Mouse (Mus musculus): ENCODE measurements around the gene Chmp4b.

The Chmp4b gene

DNA sequence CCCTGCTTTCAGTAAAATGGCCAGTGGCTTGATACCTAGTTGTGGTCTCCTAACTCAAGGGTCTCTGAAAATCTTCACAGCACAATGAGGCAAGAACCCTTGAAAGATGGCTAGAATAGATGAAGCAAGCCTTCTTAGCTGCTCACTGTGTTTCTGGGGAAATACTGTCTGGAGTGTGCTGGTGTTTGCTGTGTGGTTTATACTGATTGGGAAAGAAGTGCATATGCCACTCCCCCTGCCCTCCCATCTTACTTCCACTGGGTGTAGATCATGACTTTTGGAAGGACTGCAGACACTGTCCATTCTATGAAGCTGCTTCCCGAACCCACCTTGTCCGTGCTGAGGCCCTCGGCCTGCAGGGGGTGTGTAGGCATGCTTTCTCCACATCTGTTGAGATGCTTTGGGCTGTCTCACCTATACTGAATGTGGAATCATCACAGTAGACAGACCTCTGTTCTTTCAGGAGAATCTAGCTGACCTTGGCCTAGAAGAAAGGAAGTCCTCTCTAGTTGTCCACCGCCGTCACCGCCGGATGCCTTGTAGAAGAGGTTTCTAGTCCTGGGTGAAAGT, 33.5 kb downstream of the Chmp4b start:
- no peak for DNase-seq

DNA sequence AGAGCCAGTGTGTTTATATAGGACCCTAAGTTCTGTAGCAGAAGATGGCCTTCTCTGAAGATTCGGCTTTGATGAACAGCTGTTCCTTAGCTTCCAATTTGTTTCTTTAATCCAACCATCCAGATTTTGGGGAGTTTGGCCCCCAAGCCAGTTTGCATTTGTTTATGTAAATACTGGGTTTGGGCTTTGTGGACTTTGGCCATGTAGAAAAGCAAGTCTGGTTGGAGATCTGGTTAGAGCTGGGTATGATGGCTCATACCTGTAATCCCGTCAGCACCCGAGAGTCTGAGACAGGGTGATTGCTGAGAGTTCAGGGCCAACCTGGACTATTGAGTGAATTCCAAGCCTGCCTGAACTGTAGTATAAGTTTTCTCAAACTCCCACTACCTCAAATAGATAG, 34.3 kb downstream of the Chmp4b start:
- no peak for DNase-seq

DNA sequence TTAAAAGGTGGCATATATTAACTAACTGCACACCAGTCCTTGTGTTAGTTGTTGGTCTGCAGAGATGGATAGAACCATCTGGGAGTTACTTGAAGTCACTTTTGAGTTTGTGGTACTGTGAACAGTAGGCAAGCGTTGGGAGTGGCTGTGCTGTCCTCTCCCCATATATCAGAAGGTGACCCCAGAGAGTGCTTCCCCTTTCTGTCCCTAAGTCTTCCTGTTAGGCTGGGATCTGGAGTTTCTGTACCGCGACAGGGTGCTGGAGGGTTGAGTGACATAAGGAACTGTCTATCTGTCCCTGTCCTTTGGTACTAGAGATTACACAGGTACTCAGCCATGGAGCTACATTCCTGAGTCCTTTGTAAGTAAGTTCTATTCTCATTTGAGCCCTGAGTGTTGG, 35.3 kb downstream of the Chmp4b start:
- no peak for DNase-seq

DNA sequence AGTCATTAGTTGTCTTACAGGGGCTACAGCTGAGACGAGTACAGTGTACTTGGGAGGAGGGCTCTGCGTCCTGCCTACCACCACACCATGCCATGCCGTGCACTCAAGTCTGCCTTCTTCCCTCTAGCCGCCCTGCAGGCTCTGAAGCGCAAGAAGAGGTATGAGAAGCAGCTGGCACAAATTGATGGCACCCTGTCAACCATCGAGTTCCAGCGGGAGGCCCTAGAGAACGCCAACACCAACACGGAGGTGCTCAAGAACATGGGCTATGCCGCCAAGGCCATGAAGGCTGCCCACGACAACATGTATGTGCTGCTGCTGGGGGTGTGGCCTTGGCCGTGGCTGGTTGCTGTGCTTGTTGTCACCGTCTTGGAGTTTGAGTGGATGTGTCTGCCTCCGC, 37.9 kb downstream of the Chmp4b start:
- no peak for DNase-seq

DNA sequence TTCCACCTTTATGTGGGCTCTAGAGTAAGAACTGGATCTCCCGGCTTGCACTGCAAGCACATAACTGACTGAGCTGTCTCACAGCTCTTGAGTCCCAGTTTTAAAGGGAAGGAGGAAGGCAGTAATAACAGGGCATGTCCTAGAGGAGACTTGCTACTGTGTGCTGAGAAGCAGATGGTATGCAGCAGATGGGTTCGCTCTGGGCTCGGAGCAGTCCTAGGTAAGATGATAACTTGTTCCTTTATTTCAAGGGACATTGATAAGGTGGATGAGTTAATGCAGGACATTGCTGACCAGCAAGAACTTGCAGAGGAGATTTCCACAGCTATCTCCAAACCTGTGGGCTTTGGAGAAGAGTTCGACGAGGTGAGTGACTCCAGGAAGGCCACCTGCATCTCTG, 39.5 kb downstream of the Chmp4b start:
- DNase-seq: peak; percentile 76

DNA sequence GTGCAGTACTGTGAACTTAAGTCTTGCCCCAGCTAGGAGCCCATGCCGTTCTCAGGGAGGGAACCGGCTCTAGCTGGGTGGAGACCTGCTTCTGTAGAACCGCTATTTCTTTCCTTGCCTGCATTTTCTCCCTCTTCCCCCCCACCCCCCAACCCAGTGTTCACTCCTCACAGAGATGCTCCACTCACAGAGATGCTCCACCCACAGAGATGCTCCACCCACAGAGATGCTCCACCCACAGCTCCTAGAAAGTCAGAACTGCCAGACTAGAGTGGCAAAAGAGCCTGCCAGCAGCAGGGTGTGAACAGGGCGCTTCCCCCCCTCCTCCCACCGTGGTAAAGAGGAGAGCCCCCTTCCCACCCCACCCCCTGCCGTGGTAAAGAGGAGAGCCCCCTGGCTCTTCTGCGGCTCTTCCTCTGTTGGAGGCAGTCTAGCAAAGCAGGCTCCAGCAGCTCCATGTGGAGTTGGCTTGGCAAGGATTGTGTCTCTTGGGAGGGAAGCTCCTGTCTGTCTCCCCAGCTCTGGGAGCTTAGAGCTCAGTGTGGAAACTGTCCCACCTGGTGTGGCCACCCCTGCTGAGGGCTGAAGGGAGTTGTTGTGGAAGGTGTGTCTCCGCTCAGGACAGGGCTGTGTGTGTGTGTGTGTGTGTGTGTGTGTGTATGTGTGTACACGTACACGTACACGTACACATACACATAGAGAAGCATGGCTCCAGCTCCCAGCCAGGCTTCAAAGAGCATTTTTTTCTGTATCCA, 41.9 kb downstream of the Chmp4b start:
- no peak for DNase-seq

DNA sequence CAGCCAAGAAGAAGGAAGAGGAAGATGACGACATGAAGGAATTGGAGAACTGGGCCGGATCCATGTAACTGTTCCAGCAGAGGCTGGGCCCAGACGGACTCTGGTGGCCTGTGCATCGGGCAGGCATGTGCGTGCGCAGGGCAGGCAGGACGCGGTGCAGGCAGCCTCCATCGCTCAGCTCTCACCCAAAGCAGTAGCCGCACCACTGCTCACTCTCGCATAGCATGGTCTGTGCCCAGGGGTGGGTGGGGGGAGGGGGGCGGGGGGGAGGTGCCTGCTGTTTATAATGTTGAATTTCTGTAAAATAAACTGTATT, 42.4 kb downstream of the Chmp4b start:
- DNase-seq: no peak

DNA sequence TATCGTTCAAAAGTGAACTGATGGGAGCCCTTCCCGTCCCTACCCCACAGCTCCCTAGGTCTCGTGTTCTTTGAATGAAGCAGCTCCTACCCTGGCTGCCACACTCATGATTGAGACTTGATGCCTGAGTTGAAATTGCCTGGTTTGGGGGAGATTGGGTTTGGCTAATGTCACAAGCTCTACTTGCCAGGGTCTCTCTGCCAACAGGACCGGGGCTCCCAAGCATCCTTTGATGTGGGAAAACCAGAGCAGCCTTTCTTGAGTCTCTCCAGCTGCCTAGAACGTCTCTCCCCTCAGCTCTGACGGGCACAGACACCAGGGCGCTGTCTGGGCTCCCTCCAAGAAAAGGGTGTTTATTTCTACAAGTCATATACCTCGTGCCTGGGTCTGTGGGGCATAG, 44.2 kb downstream of the Chmp4b start:
- DNase-seq: no peak

DNA sequence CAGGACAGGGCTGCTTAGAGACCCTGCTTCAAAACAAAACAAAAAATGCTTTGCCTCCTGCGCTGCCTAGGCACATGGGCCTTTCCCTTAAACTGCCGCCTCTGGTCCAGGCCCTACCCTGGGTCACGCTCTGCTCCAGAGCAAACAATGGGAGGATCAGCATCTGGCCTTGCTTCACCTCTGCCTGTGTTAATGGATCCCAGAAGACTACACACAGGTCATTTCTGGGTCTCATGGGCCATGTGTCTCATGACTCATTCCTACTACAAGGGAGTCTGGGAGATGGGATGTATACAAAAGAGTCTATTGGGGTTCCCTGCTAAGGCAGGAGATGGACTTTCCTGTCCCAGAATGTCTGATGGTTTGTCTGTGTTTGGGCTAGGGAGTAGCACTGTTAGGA, 45.2 kb downstream of the Chmp4b start:
- DNase-seq: no peak

DNA sequence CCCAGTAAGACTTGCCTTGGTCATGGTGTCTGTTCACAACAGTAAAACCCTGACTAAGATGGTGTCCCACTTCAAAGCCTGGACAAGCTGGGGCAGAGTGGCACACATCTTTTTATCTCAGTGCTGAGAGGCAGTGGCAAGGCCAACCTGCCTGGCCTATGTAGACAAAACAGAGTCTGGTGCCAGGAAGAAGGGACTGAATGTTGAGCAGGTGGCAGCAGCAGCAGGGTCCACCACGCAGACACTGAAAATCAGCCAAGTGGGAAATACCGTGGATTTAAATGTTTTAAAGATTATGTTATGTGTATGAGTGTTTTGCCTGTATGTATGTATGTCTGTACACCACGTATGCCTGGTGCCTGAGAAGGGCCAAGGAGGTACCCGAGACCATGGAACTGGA, 47.9 kb downstream of the Chmp4b start:
- no peak for DNase-seq

DNA sequence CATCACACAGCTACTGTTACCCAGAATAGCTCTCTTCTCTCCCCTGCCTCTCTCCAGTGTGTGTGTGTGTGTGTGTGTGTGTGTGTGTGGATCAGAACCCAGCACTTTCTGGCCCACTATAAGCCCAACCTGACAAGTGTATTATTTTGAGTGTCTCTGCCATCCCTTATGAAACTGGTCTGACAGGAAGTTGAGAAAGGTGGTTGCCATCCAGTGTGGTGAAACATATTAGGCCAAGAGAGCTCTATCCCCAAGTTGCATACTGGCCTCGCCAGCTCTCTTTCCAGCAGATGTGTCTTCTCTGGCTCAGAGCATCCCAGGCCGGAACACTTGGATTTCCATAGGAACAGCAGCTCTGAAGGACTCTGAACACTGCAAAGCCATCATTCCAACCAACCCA, 48.7 kb downstream of the Chmp4b start:
- DNase-seq: no peak

DNA sequence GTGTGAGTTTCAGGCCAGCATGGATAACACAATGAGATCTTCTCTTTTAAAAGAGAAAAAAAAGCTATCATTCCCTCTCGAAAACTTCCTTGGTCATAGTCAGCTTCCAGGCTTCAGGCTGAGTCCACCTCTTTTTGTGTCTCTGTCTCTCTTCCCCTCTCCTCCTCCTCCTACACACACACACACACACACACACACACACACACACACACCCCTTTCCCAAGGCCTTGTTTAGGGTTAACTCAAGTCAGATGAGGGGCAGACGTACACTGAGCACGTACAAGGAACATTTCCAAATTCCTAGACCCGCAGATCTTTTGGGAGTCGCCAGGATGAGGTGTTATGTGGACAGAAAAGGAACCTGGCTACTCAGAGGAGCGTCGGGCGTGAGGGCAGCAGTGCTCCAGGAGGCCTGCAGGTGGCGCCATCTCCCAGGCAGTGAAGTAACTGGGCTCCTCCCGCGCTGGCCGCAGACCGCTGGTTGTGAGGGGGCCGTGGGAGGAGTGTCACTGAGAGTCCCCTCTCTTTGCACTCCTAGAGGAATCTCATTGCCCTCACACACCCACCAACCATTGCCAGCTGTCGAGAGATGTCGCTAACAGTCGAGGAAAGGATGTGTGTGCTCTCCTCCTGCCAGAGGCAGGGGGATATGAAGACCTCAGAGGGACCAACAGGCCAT, 51.3 kb downstream of the Chmp4b start:
- DNase-seq: peak; percentile 66

DNA sequence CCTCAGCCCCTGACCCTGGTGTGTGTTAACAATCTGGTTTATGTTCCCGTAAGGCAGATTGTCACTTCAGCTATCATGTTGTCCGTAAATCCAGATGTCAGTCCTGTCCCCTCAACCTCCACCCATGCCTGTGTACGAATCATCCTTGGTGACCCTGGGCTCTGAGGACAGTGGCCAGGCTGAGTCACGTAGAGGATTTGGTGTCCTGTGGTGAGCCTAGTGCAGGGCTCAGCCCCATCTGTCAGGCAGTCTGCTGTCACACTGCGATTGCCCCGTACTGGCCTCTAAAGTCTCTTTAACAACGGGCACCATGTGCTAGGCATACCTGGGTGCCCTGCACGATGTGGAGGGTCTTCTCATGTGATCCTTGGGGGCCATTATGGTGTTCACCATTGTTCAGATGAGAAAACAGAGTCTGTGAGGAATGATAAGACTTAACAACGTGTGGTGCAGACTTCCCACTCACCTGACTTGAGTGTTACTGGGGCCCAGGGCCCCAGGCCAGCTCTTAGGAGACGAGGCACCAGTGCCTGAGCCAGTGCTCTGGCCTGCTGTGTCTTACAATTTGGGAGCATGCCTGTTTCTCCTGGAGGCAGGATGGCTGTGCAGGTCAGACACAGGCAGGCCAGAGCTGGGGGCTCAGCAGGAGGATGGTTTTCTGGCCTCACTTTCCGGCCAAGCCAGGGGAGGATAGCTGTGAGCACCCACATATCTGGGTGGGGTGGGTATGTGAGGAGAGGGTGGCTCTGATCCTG, 55.2 kb downstream of the Chmp4b start:
- DNase-seq: peak; percentile 78

DNA sequence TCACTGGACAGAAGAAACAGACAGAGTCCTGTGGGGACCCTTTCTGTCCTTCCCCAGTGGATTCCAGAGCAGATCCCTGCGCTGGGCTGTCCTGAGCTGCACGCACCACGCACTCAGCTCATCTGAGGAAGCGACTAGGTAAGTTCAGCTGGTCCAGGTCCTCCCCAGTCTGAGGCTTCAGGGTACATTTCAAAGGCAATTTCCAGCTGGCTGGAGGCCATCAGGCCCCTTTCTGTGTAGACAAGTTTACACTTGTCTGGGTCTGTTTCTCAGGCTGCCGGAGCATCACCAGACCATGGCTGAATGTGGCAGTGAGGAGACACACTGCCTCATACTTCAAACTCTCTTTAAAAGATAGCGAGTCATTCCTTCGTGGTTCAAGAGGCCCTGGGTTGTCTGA, 55.8 kb downstream of the Chmp4b start:
- peak; percentile 39 for DNase-seq

DNA sequence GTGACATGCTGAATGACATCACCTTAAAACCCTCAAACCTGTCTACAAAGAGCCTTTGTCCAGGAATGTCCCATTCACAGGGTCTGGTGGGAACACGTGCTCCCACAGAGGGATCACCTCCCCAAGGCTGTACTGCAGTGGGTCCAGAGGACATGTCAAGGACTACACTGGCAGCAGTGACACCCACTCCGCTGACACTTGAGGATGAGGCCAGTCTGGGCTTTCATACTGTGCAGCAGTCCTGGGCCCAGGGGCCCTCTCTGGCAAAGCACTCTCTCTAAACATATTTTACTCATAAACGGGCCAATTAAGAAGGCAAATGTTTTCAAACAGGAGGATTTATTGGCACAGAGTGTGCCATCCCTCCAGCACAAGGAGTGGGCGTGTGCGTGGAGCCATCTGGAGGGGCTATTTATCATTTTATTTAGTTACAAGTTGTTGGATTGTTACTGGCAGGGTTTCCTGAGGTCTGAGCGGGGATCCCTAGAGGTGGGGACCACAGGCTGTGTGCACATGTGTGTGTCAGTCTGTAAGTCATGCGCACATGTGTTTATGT, 56.4 kb downstream of the Chmp4b start:
- peak; percentile 43 for DNase-seq

DNA sequence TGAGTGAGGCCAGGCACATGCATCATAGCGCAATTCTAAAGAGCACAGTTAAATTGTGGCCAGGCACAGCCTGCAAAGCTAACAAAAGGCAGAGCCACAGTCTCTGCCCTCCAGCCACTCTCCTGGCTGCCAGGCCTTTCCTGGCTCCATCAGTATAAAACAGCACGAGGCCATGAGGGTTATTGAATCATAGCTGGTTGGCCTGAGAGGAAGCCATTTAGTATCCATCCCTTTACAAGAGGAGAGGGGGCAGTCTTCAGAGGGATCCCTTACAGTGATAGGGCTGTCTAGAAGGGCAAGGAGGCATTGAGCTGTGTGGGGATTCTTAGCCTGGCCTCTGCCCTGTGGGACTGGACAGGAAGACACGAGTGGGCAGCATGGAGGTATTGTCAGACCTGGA, 60.2 kb downstream of the Chmp4b start:
- DNase-seq: peak; percentile 80

DNA sequence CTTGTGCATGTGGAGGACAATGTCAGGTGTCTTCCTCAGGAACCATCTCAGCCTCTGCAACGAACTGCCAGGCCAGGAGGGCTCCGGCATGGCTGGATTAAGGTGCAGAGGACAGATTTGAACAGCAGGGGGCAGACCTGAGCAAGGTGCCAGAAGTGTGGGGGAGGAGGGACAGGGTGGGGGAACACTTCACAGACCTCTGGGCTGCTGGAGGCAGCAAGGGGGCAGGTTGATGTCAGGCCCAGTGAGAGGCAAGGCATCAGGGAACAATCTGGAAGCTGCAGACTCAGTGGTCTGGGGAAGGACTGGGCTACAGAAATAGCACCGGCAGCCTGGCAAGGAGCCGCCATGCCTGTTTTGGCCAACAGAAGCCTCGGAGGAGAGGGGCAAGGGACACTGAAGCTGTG, 60.8 kb downstream of the Chmp4b start:
- peak; percentile 67 for DNase-seq

DNA sequence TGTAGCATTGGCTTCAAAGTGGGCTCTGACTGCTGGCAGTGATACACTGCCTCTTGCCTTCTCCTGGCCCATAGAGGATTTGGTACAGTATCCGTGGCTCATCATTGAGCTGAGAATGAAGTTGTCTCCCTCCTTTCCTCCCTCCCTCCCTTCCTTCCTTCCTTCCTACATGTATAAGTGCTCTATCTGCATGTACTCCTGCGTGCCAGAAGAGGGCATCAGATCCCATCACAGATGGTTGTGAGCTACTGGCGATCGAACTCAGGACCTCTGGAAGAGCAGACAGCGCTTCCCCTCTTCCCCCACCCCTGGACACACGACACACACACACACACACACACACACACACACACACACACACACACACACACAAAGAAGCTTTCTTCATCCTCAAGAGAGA, 61.6 kb downstream of the Chmp4b start:
- peak; percentile 30 for DNase-seq

DNA sequence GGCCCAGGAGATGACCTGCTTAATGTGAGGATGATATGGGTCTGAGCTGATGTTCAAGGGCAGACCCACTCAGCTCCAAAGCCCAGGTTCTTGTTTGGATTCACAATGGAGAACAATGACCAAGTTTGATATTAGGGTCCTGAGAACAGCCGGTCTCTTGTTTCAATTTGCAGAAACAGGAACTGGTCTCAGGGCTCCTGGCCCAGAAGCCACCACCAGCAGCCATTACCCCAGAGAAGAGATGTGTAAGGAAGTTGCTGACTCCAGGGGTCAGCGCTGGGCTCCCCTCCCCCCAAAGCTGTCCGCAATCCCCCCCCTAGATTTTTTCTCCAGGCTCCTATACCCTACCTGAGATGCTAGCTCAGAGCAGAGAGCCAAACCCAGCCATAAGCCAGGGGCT, 62.5 kb downstream of the Chmp4b start:
- DNase-seq: no peak

DNA sequence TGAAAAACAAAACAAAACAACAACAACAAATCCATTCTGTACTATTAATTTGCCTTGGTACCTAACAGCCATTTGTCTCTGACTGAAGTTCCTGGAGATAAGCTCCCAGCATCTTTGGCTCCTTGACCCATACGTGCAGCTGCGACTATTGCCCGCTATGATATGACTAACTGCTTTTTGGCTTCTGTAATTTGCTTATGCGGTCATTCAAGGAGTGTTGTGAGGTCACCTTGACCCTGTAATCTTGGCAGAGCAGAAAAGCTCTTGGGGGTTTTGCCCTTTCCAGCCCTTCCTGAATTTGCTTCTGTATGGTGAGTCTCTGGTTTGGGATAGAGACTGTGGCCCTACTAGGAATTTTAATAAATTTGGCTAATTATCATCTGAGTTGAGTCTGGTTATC, 65.1 kb downstream of the Chmp4b start:
- DNase-seq: no peak

DNA sequence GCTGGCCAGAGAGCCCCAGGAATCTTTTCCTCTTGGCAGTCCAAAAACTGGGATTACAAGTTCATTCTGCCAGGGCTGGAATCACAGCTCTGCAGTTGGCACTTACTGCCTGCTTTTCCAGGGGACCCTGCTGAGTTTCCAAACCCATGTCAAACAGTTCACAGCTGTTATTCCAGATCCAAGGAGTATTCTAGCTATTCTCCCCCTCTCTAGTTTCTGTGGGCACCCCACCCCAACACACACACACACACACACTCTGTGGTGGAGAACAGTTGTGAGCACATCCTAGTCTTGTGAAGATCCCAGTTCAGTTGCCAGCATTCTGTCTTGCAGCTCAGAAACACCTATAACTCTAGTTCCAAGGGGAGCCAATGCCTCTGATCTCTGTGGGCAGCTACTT, 65.6 kb downstream of the Chmp4b start:
- DNase-seq: peak; percentile 77

DNA sequence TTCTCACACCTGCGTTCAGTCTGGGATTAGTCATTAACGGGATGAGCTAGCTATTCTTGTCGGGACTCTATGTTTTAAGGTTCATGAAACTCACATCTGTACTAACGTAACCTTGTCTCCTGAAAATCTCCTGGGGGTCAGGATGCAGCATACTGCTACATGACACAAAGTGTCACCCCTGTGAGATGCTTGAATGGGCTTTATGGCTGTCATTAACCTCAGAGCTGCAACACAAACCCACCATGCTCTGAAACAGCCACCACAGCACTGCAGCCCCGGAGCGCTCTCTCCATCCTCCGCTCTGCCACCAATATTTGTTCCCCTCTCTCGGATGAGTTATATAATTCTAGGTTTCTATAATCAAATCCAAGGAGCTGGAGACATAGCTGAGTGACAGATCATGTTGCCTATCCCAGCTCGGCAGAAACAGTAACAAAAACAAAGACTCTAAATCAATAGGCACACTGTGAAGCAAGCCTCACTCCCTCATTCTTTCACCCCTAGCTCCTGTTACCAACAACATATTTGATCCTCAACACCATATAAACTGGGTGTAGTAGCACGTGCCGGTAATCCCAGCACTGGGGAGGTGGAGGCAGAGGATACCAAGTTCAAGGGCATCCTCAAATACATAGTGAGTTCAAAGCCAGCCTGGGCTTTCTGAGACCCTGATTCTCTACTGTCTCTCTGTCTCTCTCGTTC, 67.5 kb downstream of the Chmp4b start:
- no peak for DNase-seq

DNA sequence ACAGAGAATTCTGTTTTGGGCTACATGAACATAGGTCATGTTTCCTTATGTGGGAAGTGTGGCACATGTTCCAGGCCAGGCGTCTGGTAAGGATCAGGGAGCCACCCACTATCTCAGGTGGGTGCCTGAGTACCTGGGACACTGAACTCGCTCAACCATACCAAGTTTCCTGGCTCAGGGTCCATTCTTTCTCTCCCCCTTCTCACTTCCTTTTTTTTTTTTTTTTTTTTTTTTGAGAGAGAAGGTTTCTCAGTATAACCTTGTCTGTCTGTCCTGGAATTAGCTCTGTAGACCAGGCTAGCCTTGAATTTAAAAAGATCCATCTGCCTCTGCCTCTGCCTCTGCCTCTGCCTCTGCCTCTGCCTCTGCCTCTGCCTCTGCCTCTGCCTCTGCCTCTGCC, 68.8 kb downstream of the Chmp4b start:
- DNase-seq: no peak

Measured in cerebellum, adult 11-12 months (tissue).